Mouse (Mus musculus): ENCODE results near the gene Atp13a4.

Atp13a4 gene

DNA sequence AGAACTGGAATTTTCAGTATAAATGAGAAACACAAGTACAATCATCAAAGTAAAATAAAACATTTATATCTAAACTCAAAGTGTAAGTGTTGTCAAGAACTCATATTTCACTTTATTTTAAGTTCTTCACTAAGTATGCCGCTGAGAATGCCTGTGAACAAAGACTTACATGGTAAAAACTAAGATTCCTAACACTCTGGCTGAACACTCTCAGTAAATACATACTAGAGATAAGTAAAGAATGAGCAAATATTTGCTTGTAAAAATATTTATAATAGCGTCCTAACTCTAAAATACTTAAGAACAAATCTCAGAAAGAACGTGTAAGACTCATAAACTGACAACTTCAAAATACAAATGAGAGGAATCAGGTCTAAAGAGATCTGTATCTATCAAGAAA, 80.9 kb downstream of the Atp13a4 start:
- no peak for DNase-seq (ENCODE audit: low spot score)

DNA sequence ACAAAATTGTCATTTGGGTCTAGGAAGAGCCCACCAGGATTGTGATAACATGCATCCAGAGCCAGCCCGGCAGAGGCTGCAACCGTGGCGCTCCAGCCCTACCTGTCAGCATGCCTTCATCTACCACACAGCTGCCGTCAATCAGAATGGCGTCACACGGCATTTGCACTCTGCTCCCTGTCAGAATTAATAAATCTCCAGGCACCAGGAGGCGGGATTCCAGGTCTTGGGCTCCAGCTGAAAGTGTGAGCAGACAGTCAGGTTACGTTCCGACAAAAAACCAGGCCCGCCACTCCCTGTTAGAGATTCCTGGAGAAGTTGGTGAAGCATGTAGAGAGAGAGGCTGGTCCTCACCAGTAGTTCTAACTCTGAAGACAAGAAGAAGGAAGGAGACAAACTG, 85.3 kb downstream of the Atp13a4 start:
- DNase-seq (ENCODE audit: low spot score), result no peak

DNA sequence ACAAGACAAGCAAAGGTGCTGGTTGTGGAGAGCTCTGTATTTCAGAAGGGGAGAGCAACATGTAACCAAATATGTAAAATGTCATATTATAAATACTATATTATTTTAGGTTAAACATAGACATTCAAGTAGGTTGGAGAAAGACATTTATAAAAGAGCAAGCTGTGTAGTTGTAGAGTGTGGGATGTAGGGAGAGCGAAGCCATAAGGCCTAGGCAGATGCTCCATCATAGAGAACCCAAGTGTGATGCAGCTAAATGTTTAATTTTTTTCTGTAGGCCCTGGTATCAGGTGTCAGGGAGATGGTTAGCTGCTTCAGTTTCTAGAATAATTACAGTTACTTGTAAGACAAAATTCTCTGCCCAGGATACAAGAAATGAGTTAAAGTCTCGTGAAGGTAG, 87.8 kb downstream of the Atp13a4 start:
- DNase-seq (ENCODE audit: low spot score), result no peak

DNA sequence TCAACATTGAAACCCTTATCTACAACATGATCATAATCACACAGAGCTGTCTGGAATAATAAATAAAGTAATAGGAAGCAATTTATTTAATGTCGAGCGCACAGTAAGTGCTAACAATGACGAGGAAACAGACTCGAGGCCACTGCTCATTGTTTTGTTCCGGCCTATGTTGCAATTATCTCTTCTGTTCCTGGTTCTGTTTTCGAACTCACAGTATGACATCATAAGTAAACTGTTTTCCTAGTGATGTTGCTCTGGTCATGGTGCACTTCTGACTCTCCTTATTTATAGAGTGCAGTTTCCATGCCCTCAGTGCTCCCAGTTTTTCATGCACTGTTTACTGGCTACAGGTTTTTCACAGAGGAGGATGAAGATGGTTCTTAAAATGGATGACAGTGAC, 91.4 kb downstream of the Atp13a4 start:
- DNase-seq (ENCODE audit: low spot score), result no peak

DNA sequence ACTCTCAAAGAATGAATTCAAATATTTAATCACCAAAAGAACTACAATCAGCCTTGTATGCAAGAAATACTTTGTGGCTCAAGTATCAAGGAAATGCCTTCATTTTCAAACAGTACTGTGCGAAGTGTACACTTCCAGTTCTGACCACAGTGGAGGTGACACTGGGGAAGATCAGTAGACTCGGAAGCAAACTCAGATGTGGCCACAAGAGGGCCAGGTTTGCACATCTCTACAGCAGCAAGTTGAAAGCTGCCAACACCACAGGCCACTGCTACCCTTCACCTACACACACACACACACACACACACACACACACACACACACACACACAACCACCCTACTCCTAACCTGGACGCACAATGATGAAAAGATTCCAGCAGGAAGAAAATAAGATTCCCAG, 93.0 kb downstream of the Atp13a4 start:
- DNase-seq (ENCODE audit: low spot score), result peak; percentile 49

DNA sequence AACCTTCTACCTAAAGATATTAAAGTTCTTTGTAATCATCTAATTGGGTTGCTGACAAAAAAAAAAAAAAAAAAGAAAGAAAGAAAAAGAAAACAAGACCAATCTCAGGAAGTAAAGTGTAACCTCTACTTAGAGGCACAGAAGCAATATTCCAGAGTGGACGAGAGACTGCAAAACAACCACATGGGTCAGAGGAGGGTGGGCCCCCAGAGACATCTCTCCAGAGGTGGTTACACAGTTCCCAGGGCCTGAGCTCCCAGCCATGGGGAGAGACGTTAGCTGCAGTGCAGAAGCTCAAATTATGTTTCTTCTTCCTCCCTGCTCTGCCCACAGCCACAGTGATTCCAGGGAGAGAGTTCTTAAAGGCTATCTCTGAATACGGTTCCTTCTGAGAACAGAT, 102.5 kb downstream of the Atp13a4 start:
- DNase-seq (ENCODE audit: low spot score), result no peak

DNA sequence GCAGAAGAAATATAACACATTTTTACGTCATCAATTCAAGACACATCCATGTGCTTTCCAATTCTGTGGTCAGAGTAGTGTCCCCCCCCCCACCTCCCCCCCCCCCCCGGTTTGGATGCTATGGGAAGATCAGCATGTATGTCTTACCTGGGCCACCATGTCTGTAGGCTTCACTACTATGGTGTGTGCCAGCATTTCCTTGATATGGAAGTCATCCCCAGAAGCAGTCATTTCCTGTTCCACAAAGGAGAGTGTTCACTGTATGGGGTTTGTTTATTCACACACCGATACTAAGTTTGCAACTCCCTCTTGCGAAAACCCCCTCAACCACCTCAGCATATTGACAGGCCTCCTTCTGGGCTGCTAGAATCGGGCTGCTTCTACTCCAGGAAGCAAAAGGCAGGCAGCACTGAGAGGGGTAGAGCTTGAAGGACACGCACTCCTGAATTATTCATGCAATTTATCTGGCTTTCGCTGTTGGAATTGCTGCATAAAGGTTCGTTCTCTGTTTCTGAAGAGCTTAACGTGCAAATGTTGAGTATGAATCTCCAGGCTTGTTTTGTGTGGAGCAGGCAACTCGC, 103.2 kb downstream of the Atp13a4 start:
- DNase-seq (ENCODE audit: low spot score), result no peak

DNA sequence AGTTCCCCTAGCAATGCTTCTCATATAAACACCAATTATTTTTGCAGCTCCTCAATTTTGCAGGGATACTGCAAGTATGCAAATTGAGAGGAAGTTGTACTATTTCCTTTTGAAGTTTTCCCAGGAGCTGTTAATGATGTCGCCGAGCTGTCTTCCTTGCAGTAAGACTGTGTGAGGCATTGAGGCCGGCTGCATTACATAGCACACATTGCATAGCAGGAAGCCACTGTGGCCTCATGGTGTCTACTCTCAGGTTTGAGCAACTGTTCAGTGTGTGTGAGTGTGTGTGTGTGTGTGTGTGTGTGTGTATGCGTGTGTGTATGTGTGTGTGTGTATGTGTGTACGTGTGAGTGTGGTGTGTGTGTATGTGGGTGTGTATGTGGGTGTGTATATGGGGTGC, 106.6 kb downstream of the Atp13a4 start:
- DNase-seq (ENCODE audit: low spot score), result no peak

DNA sequence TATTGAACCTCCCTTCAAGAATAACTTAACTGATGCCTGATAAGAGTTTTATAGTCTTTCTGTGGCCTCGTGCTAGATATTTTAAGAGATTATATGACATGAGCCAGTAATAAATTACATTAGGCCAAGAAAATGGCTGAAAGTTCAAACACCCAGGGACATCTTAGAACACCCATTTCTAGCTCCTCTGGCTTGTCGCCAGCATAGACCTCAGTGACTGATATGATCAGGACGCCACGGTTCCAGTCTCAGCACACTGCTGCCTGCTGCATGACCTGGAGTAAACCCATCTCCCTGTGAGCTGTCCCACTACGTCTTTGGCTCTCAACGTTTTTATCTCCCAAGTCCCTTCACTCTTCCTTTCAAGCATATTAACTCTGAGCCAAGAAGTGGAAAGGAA, 108.9 kb downstream of the Atp13a4 start:
- DNase-seq (ENCODE audit: low spot score), result peak; percentile 71

DNA sequence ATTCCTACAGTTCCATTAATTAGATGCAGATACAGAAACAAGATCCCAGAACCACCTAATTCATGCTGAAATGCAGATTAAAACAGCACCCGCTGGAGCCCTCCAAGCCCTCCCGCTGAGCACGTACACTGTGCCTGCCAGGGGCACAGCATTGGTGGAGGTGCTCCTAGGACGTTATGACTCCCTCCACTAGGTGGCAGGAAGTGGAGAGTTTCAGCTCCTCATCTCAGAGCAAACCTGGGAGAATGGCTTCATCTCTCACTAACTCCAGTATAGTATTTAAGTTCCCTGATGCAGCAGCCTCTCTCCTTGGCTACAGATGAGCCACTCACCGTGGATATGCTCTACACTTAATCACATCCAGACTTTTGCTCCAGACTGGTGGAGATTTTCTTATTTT, 110.0 kb downstream of the Atp13a4 start:
- peak; percentile 52 for DNase-seq (ENCODE audit: low spot score)

DNA sequence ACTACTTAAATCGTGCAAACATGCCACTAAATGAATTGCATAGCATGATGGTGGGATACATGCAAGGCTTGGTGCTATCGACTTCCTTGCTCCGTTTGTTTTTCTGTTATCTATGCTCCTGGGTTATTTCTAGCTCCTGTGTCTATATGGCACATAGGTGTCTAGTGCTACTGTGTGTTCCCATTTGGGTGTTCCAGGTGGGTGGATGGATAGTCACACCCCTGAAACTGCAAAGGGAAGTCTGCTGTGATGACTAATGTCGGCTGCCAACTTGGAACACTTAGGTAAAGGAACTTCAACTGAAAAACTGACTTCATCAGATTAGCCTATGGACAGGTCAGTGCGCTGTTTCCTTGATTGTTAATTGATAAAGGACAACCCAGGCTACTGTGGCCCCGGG, 129.8 kb downstream of the Atp13a4 start:
- DNase-seq (ENCODE audit: low spot score), result no peak

DNA sequence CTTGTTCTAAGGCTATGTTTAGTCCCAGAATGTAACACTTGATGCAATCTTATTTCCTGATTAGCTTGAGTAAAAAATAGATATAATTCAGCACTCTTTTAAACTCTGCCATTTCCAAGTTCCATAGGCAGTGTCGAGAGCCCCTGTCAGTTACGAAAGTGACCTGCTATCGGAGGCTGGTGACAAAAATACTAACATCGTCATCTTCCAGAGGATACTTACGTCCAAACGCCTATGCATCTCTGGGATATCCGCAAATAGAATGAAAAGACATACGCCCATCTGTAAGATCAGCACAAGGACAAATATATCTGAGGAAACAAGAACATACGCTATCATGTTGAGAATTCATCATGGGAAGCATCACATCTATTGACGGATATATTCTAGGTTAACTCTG, 137.3 kb downstream of the Atp13a4 start:
- DNase-seq (ENCODE audit: low spot score), result no peak

DNA sequence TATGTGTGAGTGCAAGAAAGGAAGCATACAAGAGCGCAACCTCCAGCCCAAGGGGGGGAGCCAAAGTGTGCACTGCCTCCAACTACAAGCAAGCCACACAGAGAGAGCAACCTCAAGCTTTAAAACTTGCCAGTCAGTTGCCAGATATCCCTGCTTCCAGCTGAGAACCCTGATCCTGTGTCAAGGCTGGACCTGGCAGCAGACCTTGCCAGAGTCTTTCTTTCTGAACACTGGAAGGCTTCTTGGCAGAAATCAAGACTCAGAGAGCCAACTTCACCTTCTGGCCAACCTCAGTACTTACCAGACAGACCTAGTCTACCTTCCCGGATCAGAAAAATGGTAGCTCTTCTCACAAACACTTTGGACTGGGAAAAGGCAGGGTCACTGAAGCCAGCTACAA, 145.6 kb downstream of the Atp13a4 start:
- DNase-seq (ENCODE audit: low spot score), result no peak

DNA sequence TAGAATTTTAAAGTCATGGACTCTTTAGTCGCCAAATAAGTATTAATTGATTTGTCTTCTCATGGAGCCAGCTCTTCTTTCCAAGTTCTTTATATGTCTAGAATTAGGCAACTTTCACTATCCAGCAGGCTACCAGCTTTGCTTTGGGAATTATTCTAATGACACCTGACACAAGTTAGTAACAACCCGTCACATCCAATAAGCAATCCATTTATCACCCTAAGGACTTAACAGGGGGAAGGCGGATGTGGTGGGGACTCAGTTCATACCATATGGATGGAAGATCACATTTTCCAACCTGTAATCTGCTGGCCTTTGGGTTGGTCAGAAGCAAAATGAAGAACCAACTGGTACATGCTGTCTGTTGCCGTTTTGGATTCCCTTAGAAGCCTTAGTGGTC, 159.9 kb downstream of the Atp13a4 start:
- no peak for DNase-seq (ENCODE audit: low spot score)

DNA sequence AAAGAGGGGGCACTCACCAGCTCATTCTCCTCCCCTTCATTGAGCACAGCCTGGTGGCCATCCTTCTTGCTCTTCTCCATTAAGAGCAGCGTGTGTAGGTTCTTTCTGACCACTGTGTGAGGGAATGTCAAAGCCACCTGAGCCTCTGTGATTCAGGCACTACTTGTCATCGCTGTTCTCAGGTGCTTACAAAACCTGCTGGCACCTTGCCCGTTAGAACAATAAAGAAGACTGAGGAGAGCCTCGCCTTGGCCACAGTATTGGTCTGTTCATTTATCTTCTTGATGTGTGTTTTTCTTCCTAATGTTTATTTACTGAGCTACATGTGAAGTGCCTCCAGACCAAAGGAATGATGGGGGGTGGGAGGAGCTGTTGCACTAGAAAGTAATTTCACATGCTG, 166.2 kb downstream of the Atp13a4 start, which contains the start of gene Atp13a5:
TSS of gene Atp13a5 (minus strand) at position 275 of the 400 bp plus-strand sequence.
- peak; percentile 9 for DNase-seq (ENCODE audit: low spot score)

DNA sequence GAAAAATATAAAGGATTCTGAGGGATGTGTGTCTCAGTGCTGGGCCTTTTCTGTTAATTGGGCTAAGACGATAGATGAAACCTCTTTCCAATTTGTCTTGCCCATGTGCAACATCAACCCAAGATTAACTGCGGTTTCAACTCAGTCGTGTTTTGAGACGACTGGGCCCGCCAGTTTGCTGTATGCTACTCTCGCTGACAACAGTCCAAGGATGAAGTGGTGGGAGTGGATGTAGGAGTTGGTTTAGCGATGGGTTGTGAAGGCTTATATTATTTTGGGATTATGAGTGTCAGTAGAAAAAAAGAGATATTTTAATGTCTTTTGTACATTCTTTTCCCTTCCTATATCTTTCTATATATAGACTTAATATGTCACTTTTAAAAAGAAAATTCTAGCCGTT, 170.0 kb downstream of the Atp13a4 start:
- DNase-seq (ENCODE audit: low spot score), result no peak
